Mouse (Mus musculus) G1E (cell line): ENCODE measurements around the gene Ppp1r9a.

ENCODE experiments used
- CTCF ChIP-seq: IDR thresholded peaks from 2 replicates; pipeline ENCODE4 v1.5.1; 2012; ENCODE audit warnings: low read depth, low read length, inconsistent platforms, mixed read lengths
- GATA1 ChIP-seq: IDR thresholded peaks from 2 replicates; pipeline ENCODE4 v1.6.1; 2012; ENCODE audit warnings: borderline replicate concordance, low read length, inconsistent platforms, mixed read lengths
- POLR2AphosphoS5 ChIP-seq: IDR thresholded peaks from 2 replicates; pipeline ENCODE4 v1.6.1; 2012; ENCODE audit warnings: low read depth, low read length, inconsistent platforms; ENCODE audit not compliant: insufficient replicate concordance

DNA sequence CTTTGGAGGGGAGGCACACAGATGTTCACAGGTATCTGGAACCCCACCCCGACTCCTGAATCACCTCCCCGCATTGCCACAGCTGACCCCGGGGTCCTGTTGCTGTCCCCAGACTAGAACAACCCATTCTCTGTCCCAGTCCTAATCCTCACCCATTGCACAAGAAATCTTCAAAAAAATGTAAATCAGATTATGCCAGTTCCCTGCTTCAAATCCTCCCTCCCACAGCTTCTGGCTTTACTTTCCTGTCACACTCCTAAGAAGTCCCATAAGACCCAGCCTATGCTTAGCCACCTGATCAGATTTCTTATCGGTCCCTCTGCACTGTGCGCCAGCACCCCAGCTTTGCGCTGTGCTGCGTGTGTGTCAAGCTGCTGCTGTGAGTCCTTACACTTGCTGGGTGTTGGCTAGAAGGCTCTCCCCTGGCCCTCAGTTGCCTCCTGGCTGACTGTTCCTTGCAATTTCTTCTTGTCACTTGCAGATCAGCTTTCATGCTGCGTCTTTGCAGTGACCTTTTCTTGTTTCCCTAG is 296.7 kb downstream of the Ppp1r9a start:
- no peak for TF ChIP-seq POLR2AphosphoS5
- TF ChIP-seq CTCF: no peak
- TF ChIP-seq GATA1: no peak
